Mouse (Mus musculus): ENCODE data around the gene Cfap65. TPM values are rescaled to one million over a fixed set of nuclear protein-coding genes. Genes with fewer than 3 reads are reported as not detected.
A peak's percentile ranks its signal among the peaks of the same experiment; 100 is the strongest.

The Cfap65 gene
- polyA plus RNA-seq, 2 experiments = under 0.01 TPM; not detected in 1

- no peak overlapping the region for H3K9ac ChIP-seq (replicated peaks)
- H3K27me3 ChIP-seq (ENCODE audit: control insufficient read depth, insufficient read depth, low read length) = peaks cover 70% of the 10 kb centered on the region
- TF ChIP-seq CTCF (IDR thresholded peaks at IDR 0.05; ENCODE audit: low read depth) (no peak), EP300 (IDR thresholded peaks at IDR 0.05; ENCODE audit: low read depth) (no peak)
- H3K9me3 ChIP-seq (ENCODE audit: control insufficient read depth, low read length) = no peaks in the 10 kb centered on the region
- WGBS (ENCODE audit: insufficient replicate concordance) = 1% methylated on average over 7 of the region's 7 CpGs
- no peaks in the 10 kb centered on the region for H3K4me1 ChIP-seq (replicated peaks; ENCODE audit: control insufficient read depth in 2 of 2, insufficient read depth in 2 of 2, low read length in 1 of 2)
- DNase-seq (ENCODE audit: low read depth in 3 of 3, low spot score in 3 of 3) = no peak
- H3K36me3 ChIP-seq (replicated peaks; ENCODE audit: control insufficient read depth, insufficient read depth, low read depth) = no peaks in the 10 kb centered on the region
- no peak overlapping the region for H3K4me3 ChIP-seq (ENCODE audit: insufficient read depth in 1 of 2, low read depth in 2 of 2, low read length in 2 of 2)
- H3K27ac ChIP-seq = no peak overlapping the region
- H3K4me2 ChIP-seq (ENCODE audit: low read depth) = no peak overlapping the region
- ATAC-seq (ENCODE audit: insufficient read depth) = no peak
Measured at GRCm38 (mm10) chr1:74856791-74857190, 78.6 kb downstream of the Cfap65 start.

GRCm38 (mm10) chr1:74856439-74856720 lies 79.0 kb downstream of the Cfap65 start:
- no peaks in the 10 kb centered on the region for H3K4me1 ChIP-seq (replicated peaks; ENCODE audit: control insufficient read depth in 2 of 2, insufficient read depth in 2 of 2, low read length in 1 of 2)
- ATAC-seq (ENCODE audit: insufficient read depth) (no peak), DNase-seq (ENCODE audit: low read depth in 3 of 3, low spot score in 3 of 3) (no peak)
- peaks cover 72% of the 10 kb centered on the region for H3K27me3 ChIP-seq (ENCODE audit: control insufficient read depth, insufficient read depth, low read length)
- no peak overlapping the region for H3K4me2 ChIP-seq (ENCODE audit: low read depth)
- H3K4me3 ChIP-seq (ENCODE audit: insufficient read depth in 1 of 2, low read depth in 2 of 2, low read length in 2 of 2) = no peak overlapping the region
- no peaks in the 10 kb centered on the region for H3K36me3 ChIP-seq (replicated peaks; ENCODE audit: control insufficient read depth, insufficient read depth, low read depth)
- TF ChIP-seq EP300 (IDR thresholded peaks at IDR 0.05; ENCODE audit: low read depth) (no peak), CTCF (IDR thresholded peaks at IDR 0.05; ENCODE audit: low read depth) (no peak)
- no peak overlapping the region for H3K9ac ChIP-seq (replicated peaks)
- WGBS (ENCODE audit: insufficient replicate concordance) = 4% methylated on average over 11 of the region's 11 CpGs
- H3K27ac ChIP-seq = no peak overlapping the region
- H3K9me3 ChIP-seq (ENCODE audit: control insufficient read depth, low read length) = no peaks in the 10 kb centered on the region

GRCm38 (mm10) chr1:74855651-74856438 lies 79.6 kb downstream of the Cfap65 start:
- no peak for DNase-seq (ENCODE audit: low read depth in 3 of 3, low spot score in 3 of 3)
- H3K27ac ChIP-seq = no peak overlapping the region
- H3K4me3 ChIP-seq (ENCODE audit: insufficient read depth in 1 of 2, low read depth in 2 of 2, low read length in 2 of 2) = peak overlapping the region in 1 of 2 experiments; percentile 39; a peak in 1 of 4 replicates
- ATAC-seq (ENCODE audit: insufficient read depth) = no peak
- H3K9me3 ChIP-seq (ENCODE audit: control insufficient read depth, low read length) = no peaks in the 10 kb centered on the region
- H3K4me1 ChIP-seq (replicated peaks; ENCODE audit: control insufficient read depth in 2 of 2, insufficient read depth in 2 of 2, low read length in 1 of 2) = no peaks in the 10 kb centered on the region
- no peaks in the 10 kb centered on the region for H3K36me3 ChIP-seq (replicated peaks; ENCODE audit: control insufficient read depth, insufficient read depth, low read depth)
- 2% methylated on average over 74 of the region's 74 CpGs for whole genome bisulfite sequencing (ENCODE audit: insufficient replicate concordance)
- H3K4me2 ChIP-seq (ENCODE audit: low read depth) = peak overlapping the region; percentile 60
- peaks cover 78% of the 10 kb centered on the region for H3K27me3 ChIP-seq (ENCODE audit: control insufficient read depth, insufficient read depth, low read length)
- H3K9ac ChIP-seq (replicated peaks) = no peak overlapping the region
- TF ChIP-seq EP300 (IDR thresholded peaks at IDR 0.05; ENCODE audit: low read depth) (no peak), CTCF (IDR thresholded peaks at IDR 0.05; ENCODE audit: low read depth) (no peak)

- TF ChIP-seq CTCF (IDR thresholded peaks at IDR 0.05; ENCODE audit: low read depth) (no peak), EP300 (IDR thresholded peaks at IDR 0.05; ENCODE audit: low read depth) (no peak)
- DNase-seq (ENCODE audit: low read depth in 3 of 3, low spot score in 3 of 3) = no peak
- Histone ChIP-seq H3K9ac (replicated peaks) (no peak overlapping the region), H3K4me3 (ENCODE audit: insufficient read depth in 1 of 2, low read depth in 2 of 2, low read length in 2 of 2) (peak overlapping the region in 1 of 2 experiments; percentile 39; a peak in 2 of 4 replicates), H3K9me3 (ENCODE audit: control insufficient read depth, low read length) (no peaks in the 10 kb centered on the region), H3K27ac (no peak overlapping the region), H3K4me1 (replicated peaks; ENCODE audit: control insufficient read depth in 2 of 2, insufficient read depth in 2 of 2, low read length in 1 of 2) (no peaks in the 10 kb centered on the region), H3K27me3 (ENCODE audit: control insufficient read depth, insufficient read depth, low read length) (peaks cover 80% of the 10 kb centered on the region), H3K4me2 (ENCODE audit: low read depth) (peak overlapping the region; percentile 60), H3K36me3 (replicated peaks; ENCODE audit: control insufficient read depth, insufficient read depth, low read depth) (no peaks in the 10 kb centered on the region)
- WGBS (ENCODE audit: insufficient replicate concordance) = 2% methylated on average over 46 of the region's 48 CpGs
- ATAC-seq (ENCODE audit: insufficient read depth) = no peak
Measured at GRCm38 (mm10) chr1:74855156-74855555, 80.2 kb downstream of the Cfap65 start.

- 5% methylated on average over 39 of the region's 39 CpGs for WGBS (ENCODE audit: insufficient replicate concordance)
- Histone ChIP-seq H3K9ac (replicated peaks) (no peak within 1 kb of the TSS), H3K4me3 (ENCODE audit: insufficient read depth in 1 of 2, low read depth in 2 of 2, low read length in 2 of 2) (peak within 1 kb of the TSS in 1 of 2 experiments; percentile 39; a peak in 2 of 4 replicates)
Measured at GRCm38 (mm10) chr1:74854306-74855056, 80.9 kb downstream of the Cfap65 start, which contains the start of gene Cdk5r2. Gene Cdk5r2 (plus strand): TSS chr1:74854934.

More at GRCm38 (mm10) chr1:74854306-74855056, 80.9 kb downstream of the Cfap65 start, which contains the start of gene Cdk5r2:
- Histone ChIP-seq H3K27ac (no peak within 1 kb of the TSS), H3K4me1 (replicated peaks; ENCODE audit: control insufficient read depth in 2 of 2, insufficient read depth in 2 of 2, low read length in 1 of 2) (no peaks in the 10 kb centered on the region), H3K4me2 (ENCODE audit: low read depth) (peak within 1 kb of the TSS; percentile 60), H3K36me3 (replicated peaks; ENCODE audit: control insufficient read depth, insufficient read depth, low read depth) (no peaks in the 10 kb centered on the region), H3K27me3 (ENCODE audit: control insufficient read depth, insufficient read depth, low read length) (peaks cover 80% of the 10 kb centered on the region), H3K9me3 (ENCODE audit: control insufficient read depth, low read length) (no peaks in the 10 kb centered on the region)
- DNase-seq (ENCODE audit: low read depth in 3 of 3, low spot score in 3 of 3) (peak; percentile 17 to 34 (median 29)), ATAC-seq (ENCODE audit: insufficient read depth) (no peak)
- TF ChIP-seq EP300 (IDR thresholded peaks at IDR 0.05; ENCODE audit: low read depth) (no peak), CTCF (IDR thresholded peaks at IDR 0.05; ENCODE audit: low read depth) (no peak)

MicroRNAs within 50 kb of the gene (microRNA counts, 519-probe panel; counts per million panel counts)
- 69.9 counts per million for microRNA mmu-miR-375

Small RNA genes lying within 50 kb of the gene (microRNA-seq; reads per million reads assigned to microRNA genes)
- gene Mir375 = 1,289 reads per million, percentile 76 among the genes with 10 or more reads in this experiment

Other genes starting within 250 kb of the Cfap65 start
- gene Cyp27a1, start 222.0 kb downstream of the Cfap65 start, polyA plus RNA-seq (2012; rRNA removed) = 2.5 and 3.3 TPM in 2 replicates
- gene Cyp27a1, start 222.0 kb downstream of the Cfap65 start, polyA plus RNA-seq (2014; fragmentation: Nextera tagmentation; extraction: Ambion mirVana) = 3.4 and 5.0 TPM in 2 replicates
- not detected in 2 replicates for gene Prkag3, start 186.4 kb downstream of the Cfap65 start, polyA plus RNA-seq (2012; rRNA removed)
- not detected in 2 replicates for gene Prkag3, start 186.4 kb downstream of the Cfap65 start, polyA plus RNA-seq (2014; fragmentation: Nextera tagmentation; extraction: Ambion mirVana)
- 0.04 and 0.10 TPM in 2 replicates for gene Wnt6, start 163.7 kb downstream of the Cfap65 start, polyA plus RNA-seq (2012; rRNA removed)
- gene Wnt6, start 163.7 kb downstream of the Cfap65 start, polyA plus RNA-seq (2014; fragmentation: Nextera tagmentation; extraction: Ambion mirVana) = 0.06 TPM in 1 of 2 replicates, not detected in the other
- gene Wnt10a, start 144.1 kb downstream of the Cfap65 start, polyA plus RNA-seq (2012; rRNA removed) = not detected in 2 replicates
- not detected in 2 replicates for gene Wnt10a, start 144.1 kb downstream of the Cfap65 start, polyA plus RNA-seq (2014; fragmentation: Nextera tagmentation; extraction: Ambion mirVana)
- gene Cdk5r2, start 80.7 kb downstream of the Cfap65 start, polyA plus RNA-seq (2012; rRNA removed) = 0.01 and 0.03 TPM in 2 replicates
- not detected in 2 replicates for gene Cdk5r2, start 80.7 kb downstream of the Cfap65 start, polyA plus RNA-seq (2014; fragmentation: Nextera tagmentation; extraction: Ambion mirVana)
- 0.03 and 0.04 TPM in 2 replicates for gene Fev, start 50.2 kb downstream of the Cfap65 start, polyA plus RNA-seq (2012; rRNA removed)
- gene Fev, start 50.2 kb downstream of the Cfap65 start, polyA plus RNA-seq (2014; fragmentation: Nextera tagmentation; extraction: Ambion mirVana) = 0.09 and 0.15 TPM in 2 replicates
- not detected in 2 replicates for gene Cryba2, start 42.5 kb downstream of the Cfap65 start, polyA plus RNA-seq (2012; rRNA removed)
- not detected in 2 replicates for gene Cryba2, start 42.5 kb downstream of the Cfap65 start, polyA plus RNA-seq (2014; fragmentation: Nextera tagmentation; extraction: Ambion mirVana)
- 2.4 and 3.4 TPM in 2 replicates for gene Ihh, start 16.1 kb upstream of the Cfap65 start, polyA plus RNA-seq (2012; rRNA removed)
- 1.5 and 1.7 TPM in 2 replicates for gene Ihh, start 16.1 kb upstream of the Cfap65 start, polyA plus RNA-seq (2014; fragmentation: Nextera tagmentation; extraction: Ambion mirVana)
- gene Nhej1, start 189.6 kb upstream of the Cfap65 start, polyA plus RNA-seq (2012; rRNA removed) = 1.3 and 2.0 TPM in 2 replicates
- 5.2 and 7.2 TPM in 2 replicates for gene Nhej1, start 189.6 kb upstream of the Cfap65 start, polyA plus RNA-seq (2014; fragmentation: Nextera tagmentation; extraction: Ambion mirVana)
- gene Slc23a3, start 198.3 kb upstream of the Cfap65 start, polyA plus RNA-seq (2012; rRNA removed) = 1.4 and 1.7 TPM in 2 replicates
- gene Slc23a3, start 198.3 kb upstream of the Cfap65 start, polyA plus RNA-seq (2014; fragmentation: Nextera tagmentation; extraction: Ambion mirVana) = 1.2 TPM in 2 replicates
- 29.5 and 33.3 TPM in 2 replicates for gene Cnppd1, start 207.1 kb upstream of the Cfap65 start, polyA plus RNA-seq (2012; rRNA removed)
- 31.1 and 41.0 TPM in 2 replicates for gene Cnppd1, start 207.1 kb upstream of the Cfap65 start, polyA plus RNA-seq (2014; fragmentation: Nextera tagmentation; extraction: Ambion mirVana)
- 61.8 and 74.5 TPM in 2 replicates for gene Retreg2, start 207.2 kb upstream of the Cfap65 start, polyA plus RNA-seq (2012; rRNA removed)
- gene Retreg2, start 207.2 kb upstream of the Cfap65 start, polyA plus RNA-seq (2014; fragmentation: Nextera tagmentation; extraction: Ambion mirVana) = 45.1 and 58.8 TPM in 2 replicates
- 35.3 and 43.5 TPM in 2 replicates for gene Zfand2b, start 233.0 kb upstream of the Cfap65 start, polyA plus RNA-seq (2012; rRNA removed)
- gene Zfand2b, start 233.0 kb upstream of the Cfap65 start, polyA plus RNA-seq (2014; fragmentation: Nextera tagmentation; extraction: Ambion mirVana) = 40.6 and 41.6 TPM in 2 replicates
- 31.4 and 41.4 TPM in 2 replicates for gene Abcb6, start 244.8 kb upstream of the Cfap65 start, polyA plus RNA-seq (2012; rRNA removed)
- gene Abcb6, start 244.8 kb upstream of the Cfap65 start, polyA plus RNA-seq (2014; fragmentation: Nextera tagmentation; extraction: Ambion mirVana) = 48.9 and 58.5 TPM in 2 replicates

All from liver, embryonic 14.5 days (tissue).